Mouse (Mus musculus): ENCODE results near the gene Eif2ak3. TPM values are rescaled to one million over a fixed set of nuclear protein-coding genes. Genes with fewer than 3 reads are reported as not detected.

Gene Eif2ak3
- total RNA-seq, 1 experiment: 33.9 TPM

- in situ Hi-C loops (cut with MboI; ENCODE audit: low sequenced_read_pairs in 2 of 2, unreplicated experiment in 2 of 2): no loop called here
- TF ChIP-seq ZNF384 (IDR thresholded peaks at IDR 0.05; ENCODE audit: low read depth, low read length): no peak
- no peaks in the 10 kb centered on the region for H3K9me3 ChIP-seq (ENCODE audit: control insufficient read depth, insufficient read depth, low read depth, low read length)
- H3K36me3 ChIP-seq (ENCODE audit: control insufficient read depth, insufficient read depth, low read length, poor library complexity, severe bottlenecking): peaks cover 3% of the 10 kb centered on the region
- no peaks in the 10 kb centered on the region for H3K4me1 ChIP-seq (ENCODE audit: control insufficient read depth in 2 of 2, insufficient read depth in 2 of 2, low read length in 2 of 2, poor library complexity in 1 of 2)
- DNase-seq (ENCODE audit: low read depth, low spot score): no peak
- no peak overlapping the region for H3K9ac ChIP-seq (ENCODE audit: insufficient read depth, low read depth, low read length, poor library complexity, severe bottlenecking)
- H3K4me3 ChIP-seq (ENCODE audit: insufficient read depth in 1 of 2, low read depth in 1 of 2, low read length in 2 of 2, poor library complexity in 1 of 2, severe bottlenecking in 1 of 2): no peak overlapping the region
- H3K27ac ChIP-seq (ENCODE audit: insufficient read depth, low read depth, low read length, poor library complexity, severe bottlenecking): no peak overlapping the region
These were observed 11.4 kb downstream of the Eif2ak3 start for GRCm38 (mm10) chr6:70855529-70856309.

- in situ Hi-C loops (cut with MboI; ENCODE audit: low sequenced_read_pairs in 2 of 2, unreplicated experiment in 2 of 2): no loop called here
- Histone ChIP-seq H3K36me3 (ENCODE audit: control insufficient read depth, insufficient read depth, low read length, poor library complexity, severe bottlenecking) (peaks cover 3% of the 10 kb centered on the region), H3K9me3 (ENCODE audit: control insufficient read depth, insufficient read depth, low read depth, low read length) (no peaks in the 10 kb centered on the region), H3K9ac (ENCODE audit: insufficient read depth, low read depth, low read length, poor library complexity, severe bottlenecking) (no peak overlapping the region), H3K27ac (ENCODE audit: insufficient read depth, low read depth, low read length, poor library complexity, severe bottlenecking) (no peak overlapping the region), H3K4me1 (ENCODE audit: control insufficient read depth in 2 of 2, insufficient read depth in 2 of 2, low read length in 2 of 2, poor library complexity in 1 of 2) (peaks cover 0 to 2% of the 10 kb centered on the region in 2 experiments; a peak in 1 of 4 replicates), H3K4me3 (ENCODE audit: insufficient read depth in 1 of 2, low read depth in 1 of 2, low read length in 2 of 2, poor library complexity in 1 of 2, severe bottlenecking in 1 of 2) (no peak overlapping the region)
- TF ChIP-seq HCFC1 (IDR thresholded peaks at IDR 0.05; ENCODE audit: borderline replicate concordance, insufficient read depth, low read length): no peak
- no peak for TF ChIP-seq ZC3H11A (IDR thresholded peaks at IDR 0.05; ENCODE audit: borderline replicate concordance, low read depth, low read length)
- TF ChIP-seq MAFK (IDR thresholded peaks at IDR 0.05; ENCODE audit: insufficient read depth, low read depth, low read length): no peak
- TF ChIP-seq CHD2 (IDR thresholded peaks at IDR 0.05; ENCODE audit: low read depth, low read length): no peak
- TF ChIP-seq ZNF384 (IDR thresholded peaks at IDR 0.05; ENCODE audit: low read depth, low read length): no peak
- DNase-seq (ENCODE audit: low read depth, low spot score): no peak
These were observed 18.4 kb downstream of the Eif2ak3 start for GRCm38 (mm10) chr6:70862726-70863125.

GRCm38 (mm10) chr6:70864285-70864684 lies 20.0 kb downstream of the Eif2ak3 start:
- peaks cover 0 to 2% of the 10 kb centered on the region in 2 experiments; a peak in 1 of 4 replicates for H3K4me1 ChIP-seq (ENCODE audit: control insufficient read depth in 2 of 2, insufficient read depth in 2 of 2, low read length in 2 of 2, poor library complexity in 1 of 2)
- H3K9ac ChIP-seq (ENCODE audit: insufficient read depth, low read depth, low read length, poor library complexity, severe bottlenecking): no peak overlapping the region
- no peaks in the 10 kb centered on the region for H3K9me3 ChIP-seq (ENCODE audit: control insufficient read depth, insufficient read depth, low read depth, low read length)
- no peaks in the 10 kb centered on the region for H3K36me3 ChIP-seq (ENCODE audit: control insufficient read depth, insufficient read depth, low read length, poor library complexity, severe bottlenecking)
- no peak overlapping the region for H3K27ac ChIP-seq (ENCODE audit: insufficient read depth, low read depth, low read length, poor library complexity, severe bottlenecking)
- DNase-seq (ENCODE audit: low read depth, low spot score): no peak
- H3K4me3 ChIP-seq (ENCODE audit: insufficient read depth in 1 of 2, low read depth in 1 of 2, low read length in 2 of 2, poor library complexity in 1 of 2, severe bottlenecking in 1 of 2): no peak overlapping the region
- in situ Hi-C loops (cut with MboI; ENCODE audit: low sequenced_read_pairs in 2 of 2, unreplicated experiment in 2 of 2): no loop called here
- TF ChIP-seq MAFK (IDR thresholded peaks at IDR 0.05; ENCODE audit: insufficient read depth, low read depth, low read length) (no peak), HCFC1 (IDR thresholded peaks at IDR 0.05; ENCODE audit: borderline replicate concordance, insufficient read depth, low read length) (no peak), ZNF384 (IDR thresholded peaks at IDR 0.05; ENCODE audit: low read depth, low read length) (no peak), ZC3H11A (IDR thresholded peaks at IDR 0.05; ENCODE audit: borderline replicate concordance, low read depth, low read length) (no peak), CHD2 (IDR thresholded peaks at IDR 0.05; ENCODE audit: low read depth, low read length) (no peak)

- Histone ChIP-seq H3K9me3 (ENCODE audit: control insufficient read depth, insufficient read depth, low read depth, low read length) (no peaks in the 10 kb centered on the region), H3K9ac (ENCODE audit: insufficient read depth, low read depth, low read length, poor library complexity, severe bottlenecking) (no peak overlapping the region), H3K4me1 (ENCODE audit: control insufficient read depth in 2 of 2, insufficient read depth in 2 of 2, low read length in 2 of 2, poor library complexity in 1 of 2) (0 out of 4 replicates have a peak, but pooled peaks cover 0 to 2% of the 10 kb centered on the region in 2 experiments), H3K27ac (ENCODE audit: insufficient read depth, low read depth, low read length, poor library complexity, severe bottlenecking) (no peak overlapping the region), H3K36me3 (ENCODE audit: control insufficient read depth, insufficient read depth, low read length, poor library complexity, severe bottlenecking) (no peaks in the 10 kb centered on the region), H3K4me3 (ENCODE audit: insufficient read depth in 1 of 2, low read depth in 1 of 2, low read length in 2 of 2, poor library complexity in 1 of 2, severe bottlenecking in 1 of 2) (no peak overlapping the region)
- no peak for DNase-seq (ENCODE audit: low read depth, low spot score)
- no peak for TF ChIP-seq ZC3H11A (IDR thresholded peaks at IDR 0.05; ENCODE audit: borderline replicate concordance, low read depth, low read length)
- no peak for TF ChIP-seq MAFK (IDR thresholded peaks at IDR 0.05; ENCODE audit: insufficient read depth, low read depth, low read length)
- no peak for TF ChIP-seq HCFC1 (IDR thresholded peaks at IDR 0.05; ENCODE audit: borderline replicate concordance, insufficient read depth, low read length)
- TF ChIP-seq ZNF384 (IDR thresholded peaks at IDR 0.05; ENCODE audit: low read depth, low read length): no peak
- no peak for TF ChIP-seq CHD2 (IDR thresholded peaks at IDR 0.05; ENCODE audit: low read depth, low read length)
- in situ Hi-C loops (cut with MboI; ENCODE audit: low sequenced_read_pairs in 2 of 2, unreplicated experiment in 2 of 2): no loop called here
These were observed 22.4 kb downstream of the Eif2ak3 start for GRCm38 (mm10) chr6:70866761-70867160.

Measured in ES-E14 (cell line).